Mouse (Mus musculus): Measurements from ENCODE around the gene Lpcat1. TPM values are rescaled to one million over a fixed set of nuclear protein-coding genes. Genes with fewer than 3 reads are reported as not detected.

The Lpcat1 gene
- polyA plus RNA-seq, 1 experiment from 2014 or later, result 63.5 TPM

GRCm38 (mm10) chr13:73472481-73472880 is 5.5 kb downstream of the Lpcat1 start:
- DNase-seq (ENCODE audit: extremely low spot score, low spot score), result no peak
- H3K4me3 ChIP-seq, result no peak overlapping the region
- no peaks in the 10 kb centered on the region for H3K9me3 ChIP-seq
- peaks cover 58% of the 10 kb centered on the region for H3K4me1 ChIP-seq
- H3K27me3 ChIP-seq (ENCODE audit: poor library complexity, severe bottlenecking), result no peaks in the 10 kb centered on the region
- H3K36me3 ChIP-seq (replicated peaks), result peaks cover 54% of the 10 kb centered on the region
- H3K27ac ChIP-seq, result no peak overlapping the region
- WGBS, result 84% methylated on average over 3 of the region's 3 CpGs

- no peak for DNase-seq (ENCODE audit: extremely low spot score, low spot score)
- no peaks in the 10 kb centered on the region for H3K27me3 ChIP-seq (ENCODE audit: poor library complexity, severe bottlenecking)
- H3K4me1 ChIP-seq, result peaks cover 57% of the 10 kb centered on the region
- H3K36me3 ChIP-seq (replicated peaks), result peaks cover 57% of the 10 kb centered on the region
- WGBS, result 97% methylated on average over 2 of the region's 2 CpGs
- H3K4me3 ChIP-seq, result no peak overlapping the region
- H3K27ac ChIP-seq, result peak overlapping the region; percentile 62
- no peaks in the 10 kb centered on the region for H3K9me3 ChIP-seq
These were observed 6.7 kb downstream of the Lpcat1 start for GRCm38 (mm10) chr13:73473746-73474145.

- Histone ChIP-seq H3K36me3 (replicated peaks) (peaks cover 59% of the 10 kb centered on the region), H3K9me3 (no peaks in the 10 kb centered on the region), H3K27ac (peak overlapping the region; percentile 62), H3K4me3 (no peak overlapping the region), H3K4me1 (peaks cover 53% of the 10 kb centered on the region), H3K27me3 (ENCODE audit: poor library complexity, severe bottlenecking) (no peaks in the 10 kb centered on the region)
- DNase-seq (ENCODE audit: extremely low spot score, low spot score), result no peak
- 89% methylated on average over 6 of the region's 6 CpGs for WGBS
These were observed 7.2 kb downstream of the Lpcat1 start for GRCm38 (mm10) chr13:73474163-73474562.

- no peak for DNase-seq (ENCODE audit: extremely low spot score, low spot score)
- H3K9me3 ChIP-seq, result no peaks in the 10 kb centered on the region
- peaks cover 41% of the 10 kb centered on the region for H3K4me1 ChIP-seq
- 95% methylated on average over 12 of the region's 12 CpGs for WGBS
- peaks cover 50% of the 10 kb centered on the region for H3K36me3 ChIP-seq (replicated peaks)
- peak overlapping the region; percentile 63 for H3K27ac ChIP-seq
- H3K4me3 ChIP-seq, result no peak overlapping the region
- no peaks in the 10 kb centered on the region for H3K27me3 ChIP-seq (ENCODE audit: poor library complexity, severe bottlenecking)
These were observed 8.3 kb downstream of the Lpcat1 start for GRCm38 (mm10) chr13:73475058-73475980.

GRCm38 (mm10) chr13:73476259-73476658 is 9.3 kb downstream of the Lpcat1 start:
- 85% methylated on average over 5 of the region's 5 CpGs for WGBS
- no peaks in the 10 kb centered on the region for H3K27me3 ChIP-seq (ENCODE audit: poor library complexity, severe bottlenecking)
- peaks cover 43% of the 10 kb centered on the region for H3K36me3 ChIP-seq (replicated peaks)
- peaks cover 35% of the 10 kb centered on the region for H3K4me1 ChIP-seq
- DNase-seq (ENCODE audit: extremely low spot score, low spot score), result no peak
- no peak overlapping the region for H3K4me3 ChIP-seq
- peak overlapping the region; percentile 68 for H3K27ac ChIP-seq
- no peaks in the 10 kb centered on the region for H3K9me3 ChIP-seq

GRCm38 (mm10) chr13:73476796-73477195 is 9.8 kb downstream of the Lpcat1 start:
- WGBS, result 85% methylated on average over 8 of the region's 8 CpGs
- DNase-seq (ENCODE audit: extremely low spot score, low spot score), result no peak
- no peaks in the 10 kb centered on the region for H3K27me3 ChIP-seq (ENCODE audit: poor library complexity, severe bottlenecking)
- peak overlapping the region; percentile 68 for H3K27ac ChIP-seq
- H3K4me1 ChIP-seq, result peaks cover 33% of the 10 kb centered on the region
- no peaks in the 10 kb centered on the region for H3K9me3 ChIP-seq
- peaks cover 38% of the 10 kb centered on the region for H3K36me3 ChIP-seq (replicated peaks)
- H3K4me3 ChIP-seq, result no peak overlapping the region

GRCm38 (mm10) chr13:73477841-73478240 is 10.8 kb downstream of the Lpcat1 start:
- Histone ChIP-seq H3K36me3 (replicated peaks) (peaks cover 39% of the 10 kb centered on the region), H3K9me3 (no peaks in the 10 kb centered on the region), H3K4me3 (no peak overlapping the region), H3K4me1 (peaks cover 31% of the 10 kb centered on the region), H3K27ac (peak overlapping the region; percentile 51; the same call in 1 of the 2 replicates), H3K27me3 (ENCODE audit: poor library complexity, severe bottlenecking) (no peaks in the 10 kb centered on the region)
- DNase-seq (ENCODE audit: extremely low spot score, low spot score), result no peak
- 89% methylated on average over 2 of the region's 2 CpGs for WGBS

GRCm38 (mm10) chr13:73482476-73482875 is 15.5 kb downstream of the Lpcat1 start:
- peaks cover 49% of the 10 kb centered on the region for H3K36me3 ChIP-seq (replicated peaks)
- H3K27me3 ChIP-seq (ENCODE audit: poor library complexity, severe bottlenecking), result no peaks in the 10 kb centered on the region
- peaks cover 8% of the 10 kb centered on the region; the same call in 1 of the 2 replicates for H3K9me3 ChIP-seq
- H3K4me3 ChIP-seq, result no peak overlapping the region
- H3K4me1 ChIP-seq, result peaks cover 11% of the 10 kb centered on the region
- DNase-seq (ENCODE audit: extremely low spot score, low spot score), result no peak
- H3K27ac ChIP-seq, result no peak overlapping the region
- 92% methylated on average over 7 of the region's 7 CpGs for WGBS

- Histone ChIP-seq H3K27ac (no peak overlapping the region), H3K9me3 (peaks cover 8% of the 10 kb centered on the region; the same call in 1 of the 2 replicates), H3K4me3 (no peak overlapping the region), H3K36me3 (replicated peaks) (peaks cover 54% of the 10 kb centered on the region), H3K4me1 (peaks cover 4% of the 10 kb centered on the region; the same call in 1 of the 2 replicates), H3K27me3 (ENCODE audit: poor library complexity, severe bottlenecking) (no peaks in the 10 kb centered on the region)
- no peak for DNase-seq (ENCODE audit: extremely low spot score, low spot score)
- 93% methylated on average over 6 of the region's 6 CpGs for WGBS
These were observed 16.3 kb downstream of the Lpcat1 start for GRCm38 (mm10) chr13:73483331-73483730.

GRCm38 (mm10) chr13:73484171-73484570 is 17.2 kb downstream of the Lpcat1 start:
- Histone ChIP-seq H3K4me3 (no peak overlapping the region), H3K27ac (no peak overlapping the region), H3K36me3 (replicated peaks) (peaks cover 61% of the 10 kb centered on the region), H3K27me3 (ENCODE audit: poor library complexity, severe bottlenecking) (no peaks in the 10 kb centered on the region), H3K9me3 (peaks cover 8% of the 10 kb centered on the region; the same call in 1 of the 2 replicates), H3K4me1 (no peaks in the 10 kb centered on the region; the same call in 1 of the 2 replicates)
- no peak for DNase-seq (ENCODE audit: extremely low spot score, low spot score)
- 92% methylated on average over 5 of the region's 5 CpGs for WGBS

- Histone ChIP-seq H3K36me3 (replicated peaks) (peaks cover 98% of the 10 kb centered on the region), H3K4me1 (no peaks in the 10 kb centered on the region; the same call in 1 of the 2 replicates), H3K4me3 (no peak overlapping the region), H3K27ac (no peak overlapping the region), H3K9me3 (peaks cover 8% of the 10 kb centered on the region; the same call in 1 of the 2 replicates), H3K27me3 (ENCODE audit: poor library complexity, severe bottlenecking) (no peaks in the 10 kb centered on the region)
- WGBS, result 86% methylated on average over 3 of the region's 3 CpGs
- no peak for DNase-seq (ENCODE audit: extremely low spot score, low spot score)
These were observed 21.1 kb downstream of the Lpcat1 start for GRCm38 (mm10) chr13:73488105-73488504.

GRCm38 (mm10) chr13:73488707-73489106 is 21.7 kb downstream of the Lpcat1 start:
- H3K36me3 ChIP-seq (replicated peaks), result peaks cover 99% of the 10 kb centered on the region
- no peak for DNase-seq (ENCODE audit: extremely low spot score, low spot score)
- WGBS, result 96% methylated on average over 9 of the region's 9 CpGs

GRCm38 (mm10) chr13:73489986-73490385 is 23.0 kb downstream of the Lpcat1 start:
- WGBS, result 97% methylated on average over 3 of the region's 3 CpGs

More at GRCm38 (mm10) chr13:73488707-73489106, 21.7 kb downstream of the Lpcat1 start:
- Histone ChIP-seq H3K4me1 (no peaks in the 10 kb centered on the region; the same call in 1 of the 2 replicates), H3K27ac (no peak overlapping the region), H3K9me3 (peaks cover 8% of the 10 kb centered on the region; the same call in 1 of the 2 replicates), H3K27me3 (ENCODE audit: poor library complexity, severe bottlenecking) (no peaks in the 10 kb centered on the region), H3K4me3 (no peak overlapping the region)

More at GRCm38 (mm10) chr13:73489986-73490385, 23.0 kb downstream of the Lpcat1 start:
- DNase-seq (ENCODE audit: extremely low spot score, low spot score), result no peak
- H3K27me3 ChIP-seq (ENCODE audit: poor library complexity, severe bottlenecking), result no peaks in the 10 kb centered on the region
- no peak overlapping the region for H3K27ac ChIP-seq
- H3K9me3 ChIP-seq, result peaks cover 8% of the 10 kb centered on the region; the same call in 1 of the 2 replicates
- H3K4me3 ChIP-seq, result no peak overlapping the region
- peaks cover 99% of the 10 kb centered on the region for H3K36me3 ChIP-seq (replicated peaks)
- H3K4me1 ChIP-seq, result no peaks in the 10 kb centered on the region
